Mouse (Mus musculus) ES-Bruce4 (cell line): ENCODE results near the gene Ppm1e.

ENCODE experiments used
- CTCF ChIP-seq: IDR thresholded peaks from one replicate; pipeline ENCODE4 v1.8.1; 2011; ENCODE audit warnings: low read depth, low read length
- EP300 ChIP-seq: IDR thresholded peaks from 2 replicates; pipeline ENCODE4 v1.6.1; 2011; ENCODE audit warnings: low read depth, low read length; ENCODE audit not compliant: insufficient read depth
- POLR2A ChIP-seq: IDR thresholded peaks from one replicate; pipeline ENCODE4 v1.8.1; 2011; ENCODE audit warnings: low read length; ENCODE audit not compliant: insufficient read depth

DNA sequence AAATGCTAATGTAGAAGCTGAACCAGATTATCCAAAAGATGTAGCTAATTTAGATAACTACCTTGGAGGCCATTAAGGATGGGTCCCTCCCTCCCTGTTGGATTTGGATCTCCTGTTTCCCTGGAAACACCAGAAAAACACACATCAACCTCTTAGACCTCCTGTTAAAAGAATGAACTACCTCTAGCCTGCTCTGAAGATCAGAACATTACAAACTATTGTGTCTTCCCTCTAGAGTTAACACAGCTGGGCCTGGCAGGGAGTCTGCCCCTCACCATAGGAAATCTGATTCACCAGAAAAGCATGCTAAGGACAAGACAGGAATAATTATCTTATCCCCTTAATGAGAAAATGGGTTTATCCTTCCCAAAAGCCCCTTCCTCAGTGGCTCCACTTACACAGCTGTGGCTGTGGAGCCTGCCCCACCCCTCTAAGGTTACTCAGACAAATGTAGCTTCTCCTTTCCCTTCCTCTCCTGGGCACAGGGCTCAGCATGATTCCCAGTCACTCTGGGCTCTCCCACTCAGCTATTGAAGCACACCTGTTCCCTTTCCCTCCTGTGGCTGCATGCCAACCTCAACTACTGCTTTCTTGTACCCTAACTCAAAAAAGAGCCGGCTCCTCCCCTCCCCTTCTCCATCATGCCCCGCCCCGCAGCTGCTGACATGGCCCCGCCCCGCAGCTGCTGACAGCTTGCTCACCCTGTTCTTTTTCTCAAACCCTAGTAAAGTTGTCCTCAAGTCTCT lies 82.4 kb downstream of the Ppm1e start:
- TF ChIP-seq EP300 (no peak), CTCF (no peak), POLR2A (no peak)
